Mouse (Mus musculus) right cerebral cortex, postnatal 14 days (tissue): Measurements from ENCODE around the gene Tkt.
"Not testable (repeated sequence)": the region's sequence is repeated elsewhere in the genome, so short reads cannot be mapped to it uniquely, and the experiment has no call there.

ENCODE experiments used
- DNase-seq: peaks from one replicate; pipeline ENCODE4 v3.0.0; 2022

Gene Tkt

GRCm38 (mm10) chr14:30556651-30557050 is 8.5 kb downstream of the Tkt start:
- DNase-seq: no peak

- DNase-seq: no peak
Observed at GRCm38 (mm10) chr14:30557730-30558129, 9.6 kb downstream of the Tkt start.

- DNase-seq: no peak
Observed at GRCm38 (mm10) chr14:30559321-30559850, 11.2 kb downstream of the Tkt start.

- no peak for DNase-seq
Observed at GRCm38 (mm10) chr14:30560803-30561389, 12.7 kb downstream of the Tkt start.

- peak; percentile 57 for DNase-seq
Observed at GRCm38 (mm10) chr14:30561470-30562187, 13.5 kb downstream of the Tkt start.

GRCm38 (mm10) chr14:30562343-30562742 is 14.2 kb downstream of the Tkt start:
- no peak for DNase-seq

- DNase-seq: peak; percentile 27
Observed at GRCm38 (mm10) chr14:30564451-30564850, 16.3 kb downstream of the Tkt start.

- DNase-seq: no peak
Observed at GRCm38 (mm10) chr14:30566317-30566716, 18.2 kb downstream of the Tkt start.

GRCm38 (mm10) chr14:30568016-30568415 is 19.9 kb downstream of the Tkt start:
- DNase-seq: no peak

- DNase-seq: peak; percentile 29
Observed at GRCm38 (mm10) chr14:30570303-30570702, 22.1 kb downstream of the Tkt start.

GRCm38 (mm10) chr14:30572253-30572652 is 24.1 kb downstream of the Tkt start:
- no peak for DNase-seq

GRCm38 (mm10) chr14:30573235-30573634 is 25.1 kb downstream of the Tkt start:
- peak; percentile 36 for DNase-seq

GRCm38 (mm10) chr14:30573983-30574584 is 25.9 kb downstream of the Tkt start:
- DNase-seq: peak; percentile 76

- DNase-seq: no peak
Observed at GRCm38 (mm10) chr14:30575791-30576190, 27.6 kb downstream of the Tkt start.

- DNase-seq: no peak
Observed at GRCm38 (mm10) chr14:30576260-30576659, 28.1 kb downstream of the Tkt start.

GRCm38 (mm10) chr14:30577303-30578062 is 29.3 kb downstream of the Tkt start:
- DNase-seq: not testable (repeated sequence)

- no peak for DNase-seq
Observed at GRCm38 (mm10) chr14:30579180-30579579, 31.0 kb downstream of the Tkt start.

GRCm38 (mm10) chr14:30579882-30580281 is 31.7 kb downstream of the Tkt start:
- no peak for DNase-seq

- no peak for DNase-seq
Observed at GRCm38 (mm10) chr14:30581238-30581637, 33.1 kb downstream of the Tkt start.

- no peak for DNase-seq
Observed at GRCm38 (mm10) chr14:30584077-30584476, 35.9 kb downstream of the Tkt start.

- DNase-seq: no peak
Observed at GRCm38 (mm10) chr14:30584497-30585251, 36.5 kb downstream of the Tkt start.

- DNase-seq: no peak
Observed at GRCm38 (mm10) chr14:30585323-30585722, 37.2 kb downstream of the Tkt start.
